In genomic region chr9:122021581-122021980, GRCm38 (mm10) we compare ENCODE assay signal across 22 mouse cellular contexts. TPM values are rescaled to one million over a fixed set of nuclear protein-coding genes. Genes with fewer than 3 reads are reported as not detected.
DNase-seq lines count a peak whose midpoint lies in the region; ATAC-seq and TF ChIP-seq lines count a peak whose summit lies in the region.
"Had no signal": no experiment of that assay in that cellular context is flagged by ENCODE, and none has a peak within 500 bp of the region (broad histone marks: within the 10 kb centered on the region; RNA-seq: fewer than 3 reads in every experiment).

No protein-coding gene starts in this region.

- no peaks in the 10 kb centered on the region for H3K36me3 ChIP-seq in heart, embryonic 11.5 days (ENCODE audit: control insufficient read depth, insufficient read depth, low read length)
- no peaks in the 10 kb centered on the region for H3K36me3 ChIP-seq in kidney, adult 2 months (ENCODE audit: control insufficient read depth, insufficient read depth, low read length)
- no peaks in the 10 kb centered on the region for H3K36me3 ChIP-seq in kidney, embryonic 14.5 days (ENCODE audit: control insufficient read depth, insufficient read depth, low read length)
- H3K36me3 ChIP-seq: embryonic facial prominence, embryonic 12.5 days; embryonic facial prominence, embryonic 15.5 days; heart, embryonic 13.5 days had no signal

- no peaks in the 10 kb centered on the region for H3K27me3 ChIP-seq in cerebellum, adult 2 months (ENCODE audit: control insufficient read depth, insufficient read depth, low read length)
- no peaks in the 10 kb centered on the region for H3K27me3 ChIP-seq in heart, embryonic 11.5 days (ENCODE audit: control insufficient read depth, insufficient read depth, low read length)
- no peaks in the 10 kb centered on the region for H3K27me3 ChIP-seq in kidney, adult 2 months (replicated peaks; ENCODE audit: control insufficient read depth, insufficient read depth, low read length)
- no peaks in the 10 kb centered on the region for H3K27me3 ChIP-seq in kidney, embryonic 14.5 days (ENCODE audit: control insufficient read depth, insufficient read depth, low read length)
- H3K27me3 ChIP-seq: embryonic facial prominence, embryonic 12.5 days; embryonic facial prominence, embryonic 15.5 days; heart, embryonic 13.5 days had no signal

- peak overlapping the region; percentile 85 for H3K27ac ChIP-seq in cerebellum, adult 2 months (ENCODE audit: insufficient read depth, low read length)
- no peak overlapping the region for H3K27ac ChIP-seq in heart, embryonic 11.5 days (ENCODE audit: low read depth, low read length)
- peak overlapping the region; percentile 41; the same call in 1 of the 2 replicates for H3K27ac ChIP-seq in kidney, adult 2 months (ENCODE audit: insufficient read depth, low read depth, low read length)
- H3K27ac ChIP-seq in kidney, embryonic 14.5 days (ENCODE audit: low read depth, low read length) = no peak overlapping the region
- H3K27ac ChIP-seq: embryonic facial prominence, embryonic 12.5 days; embryonic facial prominence, embryonic 15.5 days; hindbrain, embryonic 14.5 days; hindbrain, postnatal 0 days had no signal

- no peak for TF ChIP-seq CTCF in cerebellum, adult 2 months (IDR thresholded peaks at IDR 0.05; ENCODE audit: borderline replicate concordance, insufficient read depth, low read depth, low read length)
- TF ChIP-seq CTCF in kidney, adult 2 months (conservative IDR thresholded peaks at IDR 0.05; ENCODE audit: insufficient read depth, insufficient read length, low read depth, low read length) = no peak

- no peak for ATAC-seq in heart, embryonic 11.5 days (replicated peaks; ENCODE audit: insufficient number of reproducible peaks, low FRiP score, low TSS enrichment)
- no peak for ATAC-seq in kidney, embryonic 14.5 days (ENCODE audit: low FRiP score, low TSS enrichment)
- ATAC-seq: activated CD4-positive, CD25-positive, alpha-beta regulatory T cell, adult 4 months; forebrain, embryonic 14.5 days; forebrain, postnatal 0 days; hindbrain, postnatal 0 days; inflammation-experienced regulatory T-cells, adult 6 months; intestine, embryonic 16.5 days had no signal

- no peak overlapping the region for H3K4me3 ChIP-seq in cerebellum, adult 2 months (replicated peaks; ENCODE audit: insufficient read depth, low read depth, low read length)
- no peak overlapping the region for H3K4me3 ChIP-seq in heart, embryonic 11.5 days (ENCODE audit: low read depth, low read length)
- H3K4me3 ChIP-seq in kidney, adult 2 months (ENCODE audit: insufficient read depth, low read depth, low read length) = no peak overlapping the region
- H3K4me3 ChIP-seq in kidney, embryonic 14.5 days (ENCODE audit: low read length) = no peak overlapping the region
- H3K4me3 ChIP-seq: embryonic facial prominence, embryonic 12.5 days; embryonic facial prominence, embryonic 15.5 days; heart, embryonic 13.5 days had no signal

- H3K4me2 ChIP-seq in heart, embryonic 11.5 days = no peak overlapping the region
- H3K4me2 ChIP-seq in kidney, embryonic 14.5 days (replicated peaks; ENCODE audit: low read depth, low read length) = no peak overlapping the region
- H3K4me2 ChIP-seq: embryonic facial prominence, embryonic 12.5 days; embryonic facial prominence, embryonic 15.5 days; heart, embryonic 13.5 days; hindbrain, embryonic 14.5 days had no signal

- H3K4me1 ChIP-seq in cerebellum, adult 2 months (ENCODE audit: control insufficient read depth, insufficient read depth, low read length) = peaks cover 52% of the 10 kb centered on the region
- H3K4me1 ChIP-seq in heart, embryonic 11.5 days (ENCODE audit: control insufficient read depth, insufficient read depth, low read length) = peaks cover 14% of the 10 kb centered on the region
- H3K4me1 ChIP-seq in kidney, adult 2 months (ENCODE audit: control insufficient read depth, insufficient read depth, low read length) = peaks cover 36% of the 10 kb centered on the region
- 0 out of 2 replicates have a peak, but pooled peaks cover 5% of the 10 kb centered on the region for H3K4me1 ChIP-seq in kidney, embryonic 14.5 days (ENCODE audit: control insufficient read depth, insufficient read depth, low read length)

- no peaks in the 10 kb centered on the region for H3K9me3 ChIP-seq in heart, embryonic 11.5 days (replicated peaks; ENCODE audit: control insufficient read depth, low read length)
- H3K9me3 ChIP-seq in kidney, embryonic 14.5 days (ENCODE audit: control insufficient read depth, low read length) = no peaks in the 10 kb centered on the region
- H3K9me3 ChIP-seq: embryonic facial prominence, embryonic 12.5 days; embryonic facial prominence, embryonic 15.5 days; heart, embryonic 13.5 days had no signal

- TF ChIP-seq POLR2A in cerebellum, adult 2 months (IDR thresholded peaks at IDR 0.05; ENCODE audit: borderline replicate concordance, insufficient read depth, low read length) = no peak
- TF ChIP-seq POLR2A in kidney, adult 2 months (IDR thresholded peaks at IDR 0.05; ENCODE audit: low read depth, low read length) = no peak

- H3K9ac ChIP-seq in heart, embryonic 11.5 days (ENCODE audit: low read depth, low read length) = no peak overlapping the region
- no peak overlapping the region for H3K9ac ChIP-seq in kidney, embryonic 14.5 days (ENCODE audit: low read depth, low read length)
- H3K9ac ChIP-seq: embryonic facial prominence, embryonic 12.5 days; embryonic facial prominence, embryonic 15.5 days; forebrain, postnatal 0 days; heart, embryonic 13.5 days; hindbrain, embryonic 14.5 days had no signal

- DNase-seq in cerebellum, adult 2 months = no peak
- no peak for DNase-seq in cerebellum, adult 11 months
- DNase-seq in heart, adult 11 months = peak; percentile 92
- no peak for DNase-seq in kidney, adult 2 months
- DNase-seq: adrenal gland, adult 8-10 months; adrenal gland, postnatal 25 days; cerebellum, adult 8-10 months; cerebellum, postnatal 25 days; forebrain, postnatal 0 days; gastrocnemius, postnatal 10 days; kidney, adult 18-20 months had no signal

- WGBS in cerebellum, adult 2 months = 61% methylated on average over 5 of the region's 5 CpGs
- 82% methylated on average over 5 of the region's 5 CpGs for WGBS in heart, embryonic 11.5 days (ENCODE audit: insufficient replicate concordance)
- WGBS in kidney, adult 2 months = 83% methylated on average over 5 of the region's 5 CpGs
- WGBS in kidney, embryonic 14.5 days = 90% methylated on average over 5 of the region's 5 CpGs

RNA-seq across cellular contexts. Expression of gene Pomgnt2, which starts 24.7 kb away (rescaled TPM):
- 41.0 and 43.5 TPM in 2 replicates for polyA plus RNA-seq in cerebellum, adult 2 months (2012; rRNA removed)
- 8.8 and 10.6 TPM in 2 replicates for polyA plus RNA-seq in heart, embryonic 11.5 days (2014; fragmentation: Nextera tagmentation; extraction: Ambion mirVana)
- 16.7 and 20.6 TPM in 2 replicates for polyA plus RNA-seq in kidney, adult 2 months (2012; rRNA removed)
- polyA plus RNA-seq in kidney, embryonic 14.5 days (2014; fragmentation: Nextera tagmentation; extraction: Ambion mirVana) = 8.6 and 11.6 TPM in 2 replicates
- polyA plus RNA-seq: activated CD4-positive, CD25-positive, alpha-beta regulatory T cell, adult 4 months had no signal

Comparison
In these comparisons a context has a peak if more than half of its experiments do, and no peak if none do; other contexts are left out.
1. H3K27ac ChIP-seq: peak in cerebellum, adult 2 months (single experiment) and kidney, adult 2 months (single experiment); none in heart, embryonic 11.5 days (single experiment) and kidney, embryonic 14.5 days (single experiment).